Mouse (Mus musculus) heart, embryonic 11.5 days (tissue): ENCODE data around the gene Gsk3a. TPM values are rescaled to one million over a fixed set of nuclear protein-coding genes. Genes with fewer than 3 reads are reported as not detected.

Experiments used
- ATAC-seq: fragments of 200-750 bp; cut with Nextera tagmentation; replicated peaks from 2 replicates; pipeline ENCODE4 v1.8.0; 2017; ENCODE audit warnings: moderate library complexity; ENCODE audit not compliant: insufficient number of reproducible peaks, low FRiP score, low TSS enrichment
- H3K27ac ChIP-seq: fragments of 300-500 bp; sonication (generic); 2 replicates; pipeline ENCODE4 v1.5.1; 2014; ENCODE audit warnings: mild to moderate bottlenecking, low read depth, low read length
- H3K27me3 ChIP-seq: fragments of 300-500 bp; sonication (generic); 2 replicates; pipeline ENCODE4 v1.6.1; 2014; ENCODE audit warnings: mild to moderate bottlenecking, low read length, mixed read lengths; ENCODE audit not compliant: control insufficient read depth, insufficient read depth
- H3K36me3 ChIP-seq: fragments of 300-500 bp; sonication (generic); 2 replicates; pipeline ENCODE4 v1.6.1; 2014; ENCODE audit warnings: mild to moderate bottlenecking, low read length, moderate library complexity, mixed read lengths; ENCODE audit not compliant: control insufficient read depth, insufficient read depth
- H3K4me1 ChIP-seq: fragments of 300-500 bp; sonication (generic); 2 replicates; pipeline ENCODE4 v1.6.1; 2014; ENCODE audit warnings: low read length; ENCODE audit not compliant: control insufficient read depth, insufficient read depth
- H3K4me2 ChIP-seq: fragments of 300-500 bp; sonication (generic); 2 replicates; pipeline ENCODE4 v1.6.1; 2014; ENCODE audit warnings: mild to moderate bottlenecking, moderate library complexity
- H3K4me3 ChIP-seq: fragments of 300-500 bp; sonication (generic); 2 replicates; pipeline ENCODE4 v1.5.1; 2014; ENCODE audit warnings: low read depth, low read length
- H3K9ac ChIP-seq: fragments of 300-500 bp; sonication (generic); 2 replicates; pipeline ENCODE4 v1.6.1; 2014; ENCODE audit warnings: mild to moderate bottlenecking, low read depth, low read length, moderate library complexity
- H3K9me3 ChIP-seq: fragments of 300-500 bp; sonication (generic); replicated peaks from 2 replicates; pipeline ENCODE4 v1.6.1; 2016; ENCODE audit warnings: low read length; ENCODE audit not compliant: control insufficient read depth
- WGBS: fragments of 180-500 bp; shearing (Covaris S2); extraction: QIAGEN DNeasy Blood & Tissue Kit; methylation state at CpG from one replicate; pipeline ENCODE4 v1.1.7; 2014; ENCODE audit not compliant: insufficient replicate concordance; 5-methylcytosine and 5-hydroxymethylcytosine counted together
- polyA plus RNA-seq: library from polyadenylated mRNA; unstranded; fragments of >200 nt; fragmentation: Nextera tagmentation; extraction: Ambion mirVana; gene quantifications from 2 replicates; pipeline ENCODE4 v1.2.1, GENCODE M21; 2014

Gsk3a gene
- polyA plus RNA-seq, 1 experiment from 2014 or later, result 11.6 TPM

DNA sequence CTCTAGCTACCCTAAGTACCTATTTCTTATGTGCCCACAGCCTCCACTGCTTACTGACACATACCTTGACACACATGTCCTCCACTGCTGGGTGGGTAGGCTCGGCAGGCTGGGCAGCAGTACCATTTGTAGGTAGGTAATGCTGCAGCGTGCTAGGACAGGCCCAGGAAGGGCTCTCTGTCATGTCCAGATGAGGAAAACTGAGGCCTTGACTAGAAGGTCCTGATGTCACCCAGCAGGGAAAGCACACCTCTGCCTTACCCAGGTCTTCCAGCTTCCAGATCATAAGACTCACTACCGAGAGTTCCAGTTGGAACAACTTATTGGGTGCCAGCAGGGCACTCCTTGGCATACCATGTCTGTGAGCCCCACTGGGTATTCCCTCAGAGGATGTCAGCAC lies 37.3 kb upstream of the Gsk3a start:
- Histone ChIP-seq H3K9me3 (no peaks in the 10 kb centered on the region), H3K4me3 (no peak overlapping the region), H3K9ac (peak overlapping the region; percentile 59; the same call in 1 of the 2 replicates), H3K36me3 (peaks cover 16% of the 10 kb centered on the region; the same call in 1 of the 2 replicates), H3K27me3 (no peaks in the 10 kb centered on the region), H3K27ac (no peak overlapping the region), H3K4me2 (no peak overlapping the region), H3K4me1 (peaks cover 57% of the 10 kb centered on the region)
- WGBS, result 87% methylated on average over 3 of the region's 3 CpGs
- no peak for ATAC-seq

DNA sequence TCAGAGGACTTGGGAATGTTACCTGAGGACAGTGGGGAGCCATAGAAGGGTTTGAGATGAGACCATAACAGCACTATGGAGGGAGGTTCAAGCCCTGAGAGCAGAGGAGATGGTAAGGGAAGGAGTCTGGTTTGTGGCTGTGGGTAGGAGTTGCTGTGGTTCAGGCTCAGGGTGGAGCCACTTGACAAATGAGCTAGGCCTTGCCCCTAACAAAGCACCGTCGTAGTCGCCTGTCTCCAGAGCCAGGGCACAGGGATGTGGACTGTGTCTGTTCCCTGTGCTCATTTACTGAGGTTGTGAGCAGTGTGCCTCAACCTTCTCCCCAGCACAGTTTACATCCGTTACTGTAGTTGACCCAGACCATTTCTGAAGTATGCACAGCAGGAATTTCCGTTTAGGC lies 36.9 kb upstream of the Gsk3a start:
- H3K9ac ChIP-seq, result peak overlapping the region; percentile 7
- no peak overlapping the region for H3K4me3 ChIP-seq
- 65% methylated on average over 5 of the region's 5 CpGs for WGBS
- no peak overlapping the region for H3K27ac ChIP-seq
- H3K4me1 ChIP-seq, result peaks cover 57% of the 10 kb centered on the region
- no peak for ATAC-seq
- no peak overlapping the region for H3K4me2 ChIP-seq
- H3K36me3 ChIP-seq, result peaks cover 16% of the 10 kb centered on the region; the same call in 1 of the 2 replicates
- H3K27me3 ChIP-seq, result no peaks in the 10 kb centered on the region
- H3K9me3 ChIP-seq, result no peaks in the 10 kb centered on the region

DNA sequence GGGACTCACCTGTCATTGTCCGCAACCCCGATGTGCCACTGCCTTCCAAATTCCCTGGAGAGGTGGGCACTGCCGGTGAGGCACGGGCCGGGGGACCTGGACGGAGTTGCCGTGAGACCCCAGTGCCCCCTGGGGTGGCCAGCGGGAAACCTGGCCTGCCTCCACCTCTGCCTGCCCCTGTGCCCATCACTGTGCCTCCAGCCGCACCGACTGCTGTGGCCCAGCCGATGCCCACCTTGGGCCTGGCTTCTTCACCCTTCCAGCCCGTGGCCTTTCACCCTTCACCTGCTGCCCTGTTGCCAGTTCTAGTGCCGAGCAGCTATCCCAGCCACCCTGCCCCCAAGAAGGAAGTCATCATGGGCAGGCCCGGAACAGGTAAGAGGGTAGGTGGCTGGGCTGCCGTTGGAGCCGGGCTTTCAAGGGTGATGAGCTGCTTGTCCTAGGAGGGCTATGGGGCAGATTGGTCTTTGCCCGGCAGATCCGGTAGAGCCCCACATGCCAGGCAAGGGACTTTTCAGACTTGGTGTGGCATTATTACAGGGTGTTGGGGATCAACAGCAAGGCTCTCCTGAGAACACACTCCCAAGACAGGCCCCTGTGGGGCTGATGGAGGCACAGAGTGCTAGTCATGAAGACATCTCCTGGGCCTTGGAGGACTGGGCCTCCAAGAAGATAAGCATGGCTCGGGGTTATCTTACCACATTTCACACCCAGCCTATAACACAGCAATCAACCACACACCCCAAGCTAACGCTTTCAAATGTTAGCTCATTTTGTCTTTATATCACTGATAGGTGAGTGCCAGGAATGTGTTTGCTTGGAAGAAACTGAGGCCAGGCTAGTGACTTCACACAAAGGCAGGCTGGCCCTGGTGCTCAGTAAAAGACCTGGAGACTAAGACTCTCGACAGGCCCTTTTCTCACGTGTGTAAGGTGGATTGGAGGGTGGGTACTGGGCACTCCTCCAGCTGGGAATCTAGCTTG lies 35.9 kb upstream of the Gsk3a start:
- H3K4me2 ChIP-seq, result peak overlapping the region; percentile 9; the same call in 1 of the 2 replicates
- no peaks in the 10 kb centered on the region for H3K27me3 ChIP-seq
- 0 out of 2 replicates have a peak overlapping the region, but pooled peaks have one; percentile 5 for H3K4me3 ChIP-seq
- H3K9me3 ChIP-seq, result no peaks in the 10 kb centered on the region
- ATAC-seq, result no peak
- peak overlapping the region; percentile 16; the same call in 1 of the 2 replicates for H3K9ac ChIP-seq
- peaks cover 16% of the 10 kb centered on the region; the same call in 1 of the 2 replicates for H3K36me3 ChIP-seq
- peaks cover 62% of the 10 kb centered on the region for H3K4me1 ChIP-seq
- no peak overlapping the region for H3K27ac ChIP-seq
- 80% methylated on average over 22 of the region's 22 CpGs for WGBS

DNA sequence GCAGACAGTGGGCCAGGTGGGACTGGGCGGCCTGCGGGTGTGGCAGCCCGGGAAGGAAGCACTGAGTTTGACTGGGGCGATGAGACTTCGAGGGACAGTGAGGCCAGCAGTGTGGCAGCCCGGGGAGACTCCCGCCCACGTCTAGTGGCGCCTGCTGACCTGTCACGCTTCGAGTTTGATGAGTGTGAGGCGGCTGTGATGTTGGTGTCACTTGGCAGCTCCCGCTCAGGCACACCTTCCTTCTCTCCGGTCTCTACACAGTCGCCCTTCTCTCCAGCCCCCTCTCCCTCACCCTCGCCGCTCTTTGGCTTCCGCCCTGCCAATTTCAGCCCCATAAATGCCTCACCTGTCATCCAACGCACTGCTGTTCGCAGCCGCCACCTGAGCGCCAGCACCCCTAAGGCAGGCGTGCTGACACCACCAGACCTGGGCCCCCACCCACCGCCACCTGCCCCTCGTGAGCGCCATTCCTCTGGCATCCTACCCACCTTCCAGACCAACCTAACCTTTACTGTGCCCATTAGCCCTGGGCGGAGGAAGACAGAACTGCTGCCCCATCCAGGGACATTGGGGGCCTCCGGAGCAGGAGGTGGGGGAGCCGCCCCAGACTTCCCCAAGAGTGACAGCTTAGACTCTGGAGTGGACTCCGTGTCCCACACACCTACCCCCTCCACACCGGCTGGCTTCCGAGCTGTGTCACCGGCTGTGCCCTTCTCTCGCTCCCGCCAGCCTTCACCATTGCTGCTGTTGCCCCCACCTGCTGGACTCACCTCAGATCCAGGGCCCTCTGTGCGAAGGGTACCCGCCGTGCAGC lies 35.0 kb upstream of the Gsk3a start:
- Histone ChIP-seq H3K36me3 (peaks cover 16% of the 10 kb centered on the region; the same call in 1 of the 2 replicates), H3K4me2 (no peak overlapping the region), H3K4me1 (peaks cover 58% of the 10 kb centered on the region), H3K4me3 (no peak overlapping the region), H3K27ac (no peak overlapping the region), H3K27me3 (no peaks in the 10 kb centered on the region), H3K9me3 (no peaks in the 10 kb centered on the region), H3K9ac (no peak overlapping the region)
- 72% methylated on average over 38 of the region's 38 CpGs for WGBS
- no peak for ATAC-seq

DNA sequence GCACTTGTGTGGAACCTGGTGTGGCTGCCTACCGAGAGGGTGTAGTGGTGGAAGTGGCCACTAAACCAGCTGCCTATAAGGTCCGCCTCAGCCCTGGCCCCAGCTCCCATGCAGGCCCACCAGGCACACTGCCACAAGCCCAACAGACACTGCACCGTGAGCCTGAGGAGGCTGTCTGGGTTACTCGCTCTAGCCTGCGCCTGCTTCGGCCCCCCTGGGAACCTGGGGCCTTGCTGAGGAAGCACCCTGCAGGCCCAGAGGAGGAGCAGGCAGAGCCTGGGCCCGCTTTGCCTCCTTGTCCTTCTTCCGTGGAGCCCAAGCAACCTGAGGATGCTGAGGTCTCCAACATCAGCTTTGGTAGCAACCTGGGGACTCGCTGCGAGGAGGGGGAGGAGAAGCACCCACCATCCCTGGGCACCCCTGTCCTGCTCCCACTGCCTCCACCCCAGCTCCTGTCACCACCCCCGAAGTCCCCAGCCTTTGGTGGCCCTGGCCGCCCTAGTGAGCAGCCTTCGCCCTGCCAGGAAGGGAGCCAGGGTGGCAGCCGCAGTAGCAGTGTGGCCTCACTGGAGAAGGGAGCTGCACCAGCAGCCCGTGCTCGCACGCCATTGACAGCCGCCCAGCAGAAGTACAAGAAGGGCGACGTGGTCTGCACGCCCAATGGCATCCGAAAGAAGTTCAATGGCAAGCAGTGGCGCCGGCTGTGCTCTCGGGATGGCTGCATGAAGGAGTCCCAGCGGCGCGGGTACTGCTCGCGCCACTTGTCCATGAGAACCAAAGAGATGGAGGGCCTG lies 34.2 kb upstream of the Gsk3a start:
- Histone ChIP-seq H3K4me1 (peaks cover 53% of the 10 kb centered on the region), H3K27me3 (no peaks in the 10 kb centered on the region), H3K9me3 (no peaks in the 10 kb centered on the region), H3K27ac (no peak overlapping the region), H3K4me2 (no peak overlapping the region), H3K36me3 (peaks cover 16% of the 10 kb centered on the region; the same call in 1 of the 2 replicates), H3K4me3 (no peak overlapping the region), H3K9ac (no peak overlapping the region)
- WGBS, result 85% methylated on average over 30 of the region's 30 CpGs
- no peak for ATAC-seq

DNA sequence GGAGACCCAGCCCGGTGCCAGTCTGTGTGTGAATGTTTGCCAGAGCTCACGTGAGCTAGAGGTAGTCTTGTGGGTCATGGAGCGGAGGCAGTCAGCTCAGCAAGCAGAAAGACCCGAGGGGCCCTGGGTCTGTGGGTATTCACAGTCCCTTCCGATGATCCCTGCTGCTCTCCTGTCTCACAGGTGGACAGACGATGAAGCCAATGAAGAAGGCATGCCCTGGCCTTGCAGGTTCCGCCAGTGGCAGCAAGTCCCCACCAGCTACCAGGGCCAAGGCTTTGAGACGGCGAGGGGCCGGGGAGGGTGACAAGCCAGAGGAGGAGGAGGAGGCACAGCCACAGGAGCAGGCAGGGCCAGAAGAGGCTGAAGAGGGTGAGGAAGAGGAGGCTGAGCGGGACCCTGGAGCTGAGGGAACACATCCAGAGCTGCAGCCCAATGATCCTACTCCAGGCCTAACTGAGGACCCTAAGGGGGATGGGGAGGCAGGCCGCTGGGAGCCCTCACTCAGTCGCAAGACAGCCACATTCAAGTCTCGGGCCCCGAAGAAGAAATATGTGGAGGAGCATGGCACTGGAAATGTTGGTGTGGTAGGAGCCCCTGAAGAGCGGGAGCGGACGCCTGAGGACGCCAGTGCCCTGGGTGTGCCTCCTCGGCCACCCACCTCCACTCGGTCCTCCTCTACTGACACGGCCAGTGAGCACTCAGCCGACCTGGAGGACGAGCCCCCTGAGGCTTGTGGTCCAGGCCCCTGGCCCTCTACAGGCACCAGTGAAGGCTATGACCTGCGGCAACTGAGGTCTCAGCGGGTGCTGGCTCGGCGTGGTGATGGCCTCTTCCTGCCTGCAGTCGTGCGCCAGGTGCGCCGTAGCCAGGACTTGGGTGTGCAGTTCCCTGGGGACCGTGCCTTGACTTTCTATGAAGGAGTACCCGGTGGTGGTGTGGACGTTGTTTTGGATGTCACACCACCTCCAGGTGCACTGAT lies 33.3 kb upstream of the Gsk3a start:
- no peaks in the 10 kb centered on the region for H3K9me3 ChIP-seq
- ATAC-seq, result no peak
- 85% methylated on average over 35 of the region's 35 CpGs for WGBS
- no peak overlapping the region for H3K4me2 ChIP-seq
- H3K27ac ChIP-seq, result no peak overlapping the region
- H3K36me3 ChIP-seq, result peaks cover 16% of the 10 kb centered on the region; the same call in 1 of the 2 replicates
- H3K4me3 ChIP-seq, result no peak overlapping the region
- peaks cover 50% of the 10 kb centered on the region for H3K4me1 ChIP-seq
- H3K9ac ChIP-seq, result no peak overlapping the region
- no peaks in the 10 kb centered on the region for H3K27me3 ChIP-seq

DNA sequence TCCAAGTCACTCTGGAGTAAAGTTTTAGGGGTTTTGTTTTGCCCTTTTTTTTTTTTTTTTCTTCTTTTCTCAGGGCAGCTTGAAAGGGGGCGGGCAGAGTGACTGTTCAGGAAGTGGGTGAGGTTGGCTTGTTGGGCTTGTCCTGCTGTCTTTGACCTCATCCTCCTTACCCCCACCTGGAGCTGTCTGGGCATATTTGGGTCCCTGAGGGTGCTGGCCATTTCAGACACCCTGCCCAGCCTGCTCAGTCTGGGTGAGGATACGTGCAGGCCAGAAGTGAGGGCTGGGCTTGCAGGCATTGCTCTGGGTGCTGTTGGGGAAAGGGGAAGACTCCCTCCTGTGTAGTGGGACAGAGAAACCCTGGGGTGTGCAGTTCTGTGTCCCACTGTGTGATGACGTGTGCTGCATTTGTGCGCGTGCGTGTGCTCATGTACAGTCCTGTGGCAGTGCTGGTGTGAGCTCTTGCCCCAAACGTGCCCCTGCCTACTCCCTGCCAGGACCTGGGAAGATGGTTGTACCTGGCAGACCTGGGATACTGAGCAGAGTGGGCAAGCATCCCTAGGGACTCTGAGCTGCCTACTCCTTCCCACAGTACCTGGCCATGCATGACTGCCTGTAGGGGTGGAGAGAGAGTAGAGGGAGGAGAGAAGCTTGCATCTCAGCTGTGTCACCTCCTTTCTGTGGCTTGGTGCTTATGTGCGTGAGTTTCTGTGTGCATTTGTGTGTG lies 32.1 kb upstream of the Gsk3a start:
- Histone ChIP-seq H3K9me3 (no peaks in the 10 kb centered on the region), H3K4me1 (peaks cover 39% of the 10 kb centered on the region), H3K9ac (peak overlapping the region; percentile 44; the same call in 1 of the 2 replicates), H3K36me3 (peaks cover 16% of the 10 kb centered on the region; the same call in 1 of the 2 replicates), H3K27me3 (no peaks in the 10 kb centered on the region), H3K4me3 (peak overlapping the region; percentile 91), H3K4me2 (peak overlapping the region; percentile 87), H3K27ac (no peak overlapping the region)
- WGBS, result 85% methylated on average over 8 of the region's 8 CpGs
- no peak for ATAC-seq
